Mouse (Mus musculus): Measurements from ENCODE around the gene Nmral1. TPM values are rescaled to one million over a fixed set of nuclear protein-coding genes. Genes with fewer than 3 reads are reported as not detected.
"Not testable (repeated sequence)": the region's sequence is repeated elsewhere in the genome, so short reads cannot be mapped to it uniquely, and the experiment has no call there.

Gene Nmral1
- polyA plus RNA-seq, 1 experiment from 2014 or later, result 24.1 TPM

DNA sequence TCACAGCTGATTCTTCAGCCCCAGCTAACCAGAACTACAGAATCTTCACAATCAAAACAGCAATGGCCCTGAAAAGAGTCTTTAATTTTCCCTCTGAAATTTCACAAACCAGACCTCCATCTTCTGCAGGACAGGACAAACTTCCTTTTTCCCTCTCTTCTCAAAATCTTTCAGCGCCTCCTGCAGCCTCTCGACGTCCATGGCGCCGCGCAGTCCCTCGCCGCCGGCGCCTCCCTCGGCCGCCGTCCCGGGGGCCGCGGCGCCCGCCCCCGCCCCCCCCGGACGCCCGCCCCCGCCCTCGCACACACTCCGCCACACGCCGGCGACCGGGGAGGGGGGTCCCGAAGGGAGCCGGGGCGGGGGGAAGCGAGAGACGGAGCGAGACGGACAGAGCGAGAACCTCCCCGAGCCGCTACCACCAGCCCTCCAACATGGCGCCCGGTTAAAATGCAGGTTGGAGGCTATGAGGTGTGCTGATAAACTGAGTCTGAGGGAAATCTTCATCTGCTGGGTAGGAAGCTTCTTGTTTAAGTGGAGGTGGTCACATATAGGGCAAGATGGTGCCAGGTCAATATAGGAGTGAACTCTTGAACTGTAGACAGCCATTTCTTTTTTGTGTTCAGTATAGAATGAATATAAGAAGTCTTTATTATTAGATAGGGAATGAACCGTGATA lies 37.6 kb upstream of the Nmral1 start:
- not testable (repeated sequence) for DNase-seq; H3K4me1 ChIP-seq (ENCODE audit: insufficient read depth); H3K27me3 ChIP-seq (ENCODE audit: insufficient read depth, low read length); H3K36me3 ChIP-seq (replicated peaks; ENCODE audit: insufficient read depth, low read length); H3K9me3 ChIP-seq (ENCODE audit: low read length)
- 5% methylated on average over 20 of the region's 42 CpGs for WGBS (ENCODE audit: insufficient replicate concordance)
- H3K27ac ChIP-seq (ENCODE audit: low read depth), result peak overlapping the region; percentile 82
- H3K9ac ChIP-seq (replicated peaks), result peak overlapping the region; percentile 67
- H3K4me2 ChIP-seq (ENCODE audit: low read depth, low read length), result peak overlapping the region; percentile 52
- peak; percentile 27; the same call in 1 of the 2 replicates for TF ChIP-seq CTCF (IDR thresholded peaks at IDR 0.05; ENCODE audit: low read depth)
- peak; percentile 81 for ATAC-seq
- peak overlapping the region; percentile 49 for H3K4me3 ChIP-seq (ENCODE audit: low read depth, low read length)

DNA sequence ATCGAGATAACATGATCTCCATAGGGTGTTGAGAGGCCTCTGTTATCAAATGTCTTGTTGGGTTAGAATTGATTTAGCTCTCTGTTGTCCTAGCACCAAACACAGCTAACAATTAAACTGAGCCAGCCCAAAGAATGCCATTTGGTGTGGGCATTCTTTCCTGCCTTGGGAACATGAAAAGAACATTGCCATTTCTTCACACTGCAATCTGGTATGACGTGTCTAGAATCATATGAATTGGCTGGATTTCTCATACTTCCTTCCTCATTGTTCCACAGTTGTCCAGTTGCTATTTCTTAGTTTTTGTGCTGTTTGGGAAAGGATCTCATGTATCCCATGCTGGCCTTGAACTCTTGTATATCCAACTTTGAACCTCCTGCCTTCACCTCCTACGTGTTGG lies 34.9 kb upstream of the Nmral1 start:
- ATAC-seq (no peak), DNase-seq (no peak)
- Histone ChIP-seq H3K4me1 (ENCODE audit: insufficient read depth) (peaks cover 9% of the 10 kb centered on the region; the same call in 1 of the 2 replicates), H3K9me3 (ENCODE audit: low read length) (no peaks in the 10 kb centered on the region), H3K27ac (ENCODE audit: low read depth) (no peak overlapping the region), H3K4me2 (ENCODE audit: low read depth, low read length) (no peak overlapping the region), H3K9ac (replicated peaks) (no peak overlapping the region), H3K27me3 (ENCODE audit: insufficient read depth, low read length) (no peaks in the 10 kb centered on the region), H3K36me3 (replicated peaks; ENCODE audit: insufficient read depth, low read length) (no peaks in the 10 kb centered on the region), H3K4me3 (ENCODE audit: low read depth, low read length) (no peak overlapping the region)
- TF ChIP-seq EP300 (IDR thresholded peaks at IDR 0.05; ENCODE audit: low read depth), result no peak
- 59% methylated on average over 3 of the region's 3 CpGs for WGBS (ENCODE audit: insufficient replicate concordance)

DNA sequence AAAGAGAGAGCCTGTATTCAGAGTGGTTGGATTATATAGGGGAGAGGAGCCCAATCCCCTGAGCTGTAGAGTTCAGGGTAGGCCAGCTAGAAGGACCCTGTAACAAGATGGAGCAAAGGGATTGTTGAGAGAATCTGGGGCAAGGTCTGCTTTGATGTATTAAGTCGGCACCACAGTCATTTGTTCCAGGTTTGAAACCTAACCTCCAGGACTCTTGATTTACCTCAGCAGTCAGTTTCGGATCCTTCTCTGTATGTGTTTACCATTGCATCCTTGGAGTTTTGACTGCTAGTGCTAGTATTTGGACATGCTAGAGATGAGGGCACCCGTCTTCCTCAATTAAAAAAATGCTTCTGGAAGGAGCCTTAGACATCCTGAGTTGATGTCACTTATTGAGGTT lies 33.0 kb upstream of the Nmral1 start:
- Histone ChIP-seq H3K36me3 (replicated peaks; ENCODE audit: insufficient read depth, low read length) (no peaks in the 10 kb centered on the region), H3K4me1 (ENCODE audit: insufficient read depth) (peaks cover 6% of the 10 kb centered on the region; the same call in 1 of the 2 replicates), H3K4me3 (ENCODE audit: low read depth, low read length) (no peak overlapping the region), H3K9ac (replicated peaks) (no peak overlapping the region), H3K9me3 (ENCODE audit: low read length) (no peaks in the 10 kb centered on the region), H3K4me2 (ENCODE audit: low read depth, low read length) (no peak overlapping the region), H3K27me3 (ENCODE audit: insufficient read depth, low read length) (no peaks in the 10 kb centered on the region), H3K27ac (ENCODE audit: low read depth) (no peak overlapping the region)
- TF ChIP-seq EP300 (IDR thresholded peaks at IDR 0.05; ENCODE audit: low read depth) (no peak), CTCF (IDR thresholded peaks at IDR 0.05; ENCODE audit: low read depth) (no peak)
- DNase-seq, result no peak
- WGBS (ENCODE audit: insufficient replicate concordance), result 77% methylated on average over 3 of the region's 3 CpGs
- ATAC-seq, result no peak

DNA sequence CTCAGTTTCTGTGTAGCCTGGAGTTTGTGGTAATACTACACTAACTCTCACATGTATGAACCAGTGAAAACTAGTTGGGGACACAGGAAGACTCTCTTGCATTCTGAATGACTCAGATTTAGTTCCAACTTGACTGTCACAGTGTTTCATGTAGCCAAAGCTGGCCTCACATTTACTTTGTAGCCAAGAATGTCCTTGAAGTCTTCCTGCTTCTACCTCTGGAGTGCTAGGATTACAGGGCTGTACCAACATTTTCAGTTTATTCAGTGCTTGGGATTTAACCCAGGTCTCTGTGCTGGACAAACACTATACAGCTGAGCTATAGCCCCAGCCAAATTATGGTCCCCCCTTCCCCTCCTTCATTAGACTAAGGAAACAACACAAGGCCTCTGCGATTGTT lies 23.0 kb upstream of the Nmral1 start:
- no peak overlapping the region for H3K9ac ChIP-seq (replicated peaks)
- 92% methylated on average over 1 of the region's 1 CpGs for WGBS (ENCODE audit: insufficient replicate concordance)
- TF ChIP-seq CTCF (IDR thresholded peaks at IDR 0.05; ENCODE audit: low read depth) (no peak), EP300 (IDR thresholded peaks at IDR 0.05; ENCODE audit: low read depth) (no peak)
- ATAC-seq, result no peak
- H3K36me3 ChIP-seq (replicated peaks; ENCODE audit: insufficient read depth, low read length), result peaks cover 4% of the 10 kb centered on the region; the same call in 1 of the 2 replicates
- DNase-seq, result no peak
- no peaks in the 10 kb centered on the region for H3K4me1 ChIP-seq (ENCODE audit: insufficient read depth)
- no peaks in the 10 kb centered on the region for H3K9me3 ChIP-seq (ENCODE audit: low read length)
- no peak overlapping the region for H3K4me2 ChIP-seq (ENCODE audit: low read depth, low read length)
- H3K27me3 ChIP-seq (ENCODE audit: insufficient read depth, low read length), result no peaks in the 10 kb centered on the region
- no peak overlapping the region for H3K4me3 ChIP-seq (ENCODE audit: low read depth, low read length)
- H3K27ac ChIP-seq (ENCODE audit: low read depth), result no peak overlapping the region

DNA sequence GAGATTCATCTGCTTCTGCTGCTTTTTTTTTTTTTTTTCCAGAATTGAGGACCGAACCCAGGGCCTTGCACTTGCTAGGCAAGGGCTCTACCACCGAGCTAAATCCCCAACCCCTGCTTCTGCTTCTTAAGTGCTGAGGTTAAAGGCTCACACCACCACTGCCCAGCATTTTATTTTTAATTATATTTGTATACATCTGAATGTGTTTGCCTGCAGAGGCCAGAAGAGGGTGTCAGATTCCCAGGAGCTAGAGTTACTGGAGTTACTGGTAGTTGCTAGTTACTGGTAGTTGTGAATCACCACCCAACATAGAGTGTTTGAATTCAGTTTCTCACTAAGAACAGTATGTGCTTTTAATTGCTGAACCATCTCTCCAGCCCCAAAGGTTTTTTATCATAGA lies 20.8 kb upstream of the Nmral1 start:
- no peak overlapping the region for H3K9ac ChIP-seq (replicated peaks)
- no peak overlapping the region for H3K4me2 ChIP-seq (ENCODE audit: low read depth, low read length)
- H3K36me3 ChIP-seq (replicated peaks; ENCODE audit: insufficient read depth, low read length), result peaks cover 4% of the 10 kb centered on the region; the same call in 1 of the 2 replicates
- H3K9me3 ChIP-seq (ENCODE audit: low read length), result no peaks in the 10 kb centered on the region
- H3K4me3 ChIP-seq (ENCODE audit: low read depth, low read length), result no peak overlapping the region
- TF ChIP-seq CTCF (IDR thresholded peaks at IDR 0.05; ENCODE audit: low read depth) (no peak), EP300 (IDR thresholded peaks at IDR 0.05; ENCODE audit: low read depth) (no peak)
- ATAC-seq, result no peak
- no peaks in the 10 kb centered on the region for H3K27me3 ChIP-seq (ENCODE audit: insufficient read depth, low read length)
- WGBS (ENCODE audit: insufficient replicate concordance), result 71% methylated on average over 2 of the region's 2 CpGs
- H3K4me1 ChIP-seq (ENCODE audit: insufficient read depth), result 0 out of 2 replicates have a peak, but pooled peaks cover 6% of the 10 kb centered on the region
- H3K27ac ChIP-seq (ENCODE audit: low read depth), result no peak overlapping the region
- no peak for DNase-seq

DNA sequence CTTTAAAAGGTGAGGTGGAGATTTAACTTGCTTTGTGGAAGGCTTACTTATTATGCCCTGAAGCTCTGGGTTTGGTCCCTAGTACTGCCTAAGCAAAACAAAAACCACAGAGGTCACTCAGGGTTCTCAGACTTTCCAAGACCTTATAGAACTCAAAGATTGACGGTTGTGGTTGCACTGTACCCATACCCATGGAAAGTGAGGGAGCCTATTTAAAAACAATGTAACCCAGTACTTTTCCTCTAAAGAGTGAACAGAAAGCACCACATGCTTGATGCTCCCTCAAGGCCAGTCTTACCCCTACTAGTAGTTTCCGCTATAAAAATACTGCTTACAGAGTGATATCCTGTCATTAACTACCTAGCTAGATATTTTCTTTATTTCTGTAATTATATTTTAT lies 17.1 kb upstream of the Nmral1 start:
- 0 out of 2 replicates have a peak, but pooled peaks cover 11% of the 10 kb centered on the region for H3K4me1 ChIP-seq (ENCODE audit: insufficient read depth)
- H3K4me3 ChIP-seq (ENCODE audit: low read depth, low read length), result no peak overlapping the region
- H3K27ac ChIP-seq (ENCODE audit: low read depth), result no peak overlapping the region
- DNase-seq (no peak), ATAC-seq (no peak)
- H3K4me2 ChIP-seq (ENCODE audit: low read depth, low read length), result no peak overlapping the region
- TF ChIP-seq EP300 (IDR thresholded peaks at IDR 0.05; ENCODE audit: low read depth), result no peak
- no peaks in the 10 kb centered on the region for H3K9me3 ChIP-seq (ENCODE audit: low read length)
- H3K36me3 ChIP-seq (replicated peaks; ENCODE audit: insufficient read depth, low read length), result no peaks in the 10 kb centered on the region
- no peak overlapping the region for H3K9ac ChIP-seq (replicated peaks)
- 59% methylated on average over 2 of the region's 2 CpGs for WGBS (ENCODE audit: insufficient replicate concordance)
- no peaks in the 10 kb centered on the region for H3K27me3 ChIP-seq (ENCODE audit: insufficient read depth, low read length)
